Mouse (Mus musculus): Measurements from ENCODE around the gene Ndufaf3.
A peak's percentile ranks its signal among the peaks of the same experiment; 100 is the strongest.

The Ndufaf3 gene

DNA sequence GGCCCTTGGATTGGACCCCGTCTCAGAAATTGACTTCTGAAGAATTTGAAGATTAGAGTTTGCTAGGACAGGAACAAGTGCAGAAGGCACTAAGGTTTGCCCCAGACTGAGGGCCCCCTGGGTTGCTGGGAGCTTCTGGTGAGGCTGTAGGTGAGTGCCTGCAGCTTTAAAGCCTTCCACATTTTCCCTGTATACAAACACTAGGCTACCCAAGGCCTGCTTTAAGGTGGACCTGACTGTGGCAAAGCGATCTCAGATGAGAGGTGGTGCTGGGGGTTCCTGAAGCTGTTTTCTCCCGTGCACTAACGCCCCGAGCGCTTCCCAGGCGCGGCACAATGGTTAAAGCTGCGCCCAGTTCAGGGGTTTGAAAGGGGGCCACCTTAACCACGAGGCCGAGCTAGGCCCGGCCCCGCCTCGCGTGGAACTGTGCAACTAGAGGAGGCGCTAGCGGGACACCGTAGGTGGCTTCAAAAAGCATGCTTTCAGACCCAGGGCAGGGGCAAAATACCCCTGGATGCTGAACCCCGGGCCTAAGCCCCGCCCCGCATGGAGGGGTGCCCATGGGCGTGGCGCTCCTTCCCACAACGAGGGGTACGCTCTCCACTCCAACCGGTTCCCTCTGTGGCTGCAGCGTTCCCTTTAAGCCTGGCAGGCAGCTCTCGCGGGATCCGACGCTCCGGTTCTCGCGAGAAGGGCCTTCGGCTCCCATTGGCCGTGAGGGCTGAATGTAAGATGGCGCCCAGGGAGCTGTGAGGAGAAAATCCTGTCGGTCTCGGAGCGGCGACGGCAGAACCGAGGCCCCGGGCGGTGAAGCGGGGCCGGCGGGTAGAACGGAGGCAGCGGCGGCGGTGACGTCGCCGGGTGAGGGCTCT is 50.6 kb downstream of the Ndufaf3 start, which contains the start of gene Qrich1:
Qrich1 (plus strand) TSS at position 427 of the 872 bp plus-strand sequence.
- DNase-seq, result peak; percentile 96
